In genomic region chr2:32146617-32147162, GRCm38 (mm10) we compare ENCODE assay signal across 21 mouse cellular contexts. TPM values are rescaled to one million over a fixed set of nuclear protein-coding genes. Genes with fewer than 3 reads are reported as not detected.
A peak's percentile ranks its signal among the peaks of the same experiment; 100 is the strongest.
DNase-seq lines count a peak whose midpoint lies in the region; TF ChIP-seq lines count a peak whose summit lies in the region.
"Had no signal": no experiment of that assay in that cellular context is flagged by ENCODE, and none has a peak within 500 bp of the region (broad histone marks: within the 10 kb centered on the region; RNA-seq: fewer than 3 reads in every experiment).

No protein-coding gene starts in this region.

- no peak overlapping the region for H3K4me3 ChIP-seq in bone marrow macrophage, adult 2 months (ENCODE audit: insufficient read depth, low read length)
- H3K4me3 ChIP-seq: forebrain, embryonic 10.5 days; heart, embryonic 13.5 days; hindbrain, embryonic 13.5 days; neural tube, embryonic 12.5 days had no signal

- no peak for TF ChIP-seq POLR2A in bone marrow macrophage, adult 2 months (IDR thresholded peaks at IDR 0.05; ENCODE audit: borderline replicate concordance, low read depth, low read length)

- peaks cover 18% of the 10 kb centered on the region for H3K4me1 ChIP-seq in bone marrow macrophage, adult 2 months (ENCODE audit: control insufficient read depth, insufficient read depth, low read length)
- H3K4me1 ChIP-seq: neural tube, embryonic 12.5 days had no signal

- H3K27ac ChIP-seq in bone marrow macrophage, adult 2 months (ENCODE audit: insufficient read depth, low read depth, low read length): peak overlapping the region; percentile 60
- H3K27ac ChIP-seq: forebrain, embryonic 10.5 days; heart, embryonic 13.5 days; hindbrain, embryonic 13.5 days; kidney, postnatal 0 days; neural tube, embryonic 12.5 days had no signal

- no peak for TF ChIP-seq CTCF in bone marrow macrophage, adult 2 months (IDR thresholded peaks at IDR 0.05; ENCODE audit: low read depth, low read length)

- peak; percentile 73 for DNase-seq in adrenal gland, adult 8-10 months
- no peak for DNase-seq in adrenal gland, postnatal 25 days
- DNase-seq in 416B (ENCODE audit: low read depth) (peak; percentile 73), MN1 (ENCODE audit: low spot score) (peak; percentile 75)
- DNase-seq in layer of hippocampus, postnatal 14 days (ENCODE audit: low spot score in 2 of 2): no peak
- no peak for DNase-seq in embryo, embryonic 11 days
- DNase-seq: B cell, adult 2 months; cerebellum, adult 9-10 months; gastrocnemius, postnatal 10 days; heart, postnatal 14 days; kidney, adult 2 months; lung, adult 18-20 months; lung, postnatal 10 days; midbrain, embryonic 14.5 days had no signal

RNA-seq across cellular contexts. Expression of gene Prrc2b, which starts 4.2 kb away (rescaled TPM):
- total RNA-seq in adrenal gland, adult 8-10 months (2022): 100 to 1,000 TPM; 140 to 182 (median 166) TPM
- 112 and 128 TPM in 2 replicates for total RNA-seq in adrenal gland, postnatal 25 days (2021)
- polyA plus RNA-seq in bone marrow macrophage, adult 2 months (2012; ENCODE audit: insufficient read depth, insufficient read length, missing spikeins): 28.6 and 34.9 TPM in 2 replicates
- total RNA-seq in layer of hippocampus, postnatal 14 days (2021): 100 to 1,000 TPM; 253 to 268 TPM

RNA-seq across cellular contexts. Expression of gene Plpp7, which starts 51.4 kb away (rescaled TPM):
- total RNA-seq in adrenal gland, adult 8-10 months (2022): 1 to 10 TPM; 5.5 to 9.0 (median 6.5) TPM
- total RNA-seq in adrenal gland, postnatal 25 days (2021): 6.9 TPM in 2 replicates
- polyA plus RNA-seq in bone marrow macrophage, adult 2 months (2012; ENCODE audit: insufficient read depth, insufficient read length, missing spikeins): 2.7 and 3.0 TPM in 2 replicates
- 10 to 100 TPM; 20.2 to 21.5 TPM for total RNA-seq in layer of hippocampus, postnatal 14 days (2021)
- polyA plus RNA-seq: inflammation-experienced regulatory T-cells, adult 6 months had no signal

Comparison
In these comparisons a context has a peak if more than half of its experiments do, and no peak if none do; other contexts are left out.
1. DNase-seq: peak in adrenal gland, adult 8-10 months (single experiment), 416B (single experiment) and MN1 (single experiment); none in adrenal gland, postnatal 25 days (single experiment), layer of hippocampus, postnatal 14 days (0 of 2) and embryo, embryonic 11 days (single experiment).